Mouse (Mus musculus) forebrain, embryonic 14.5 days (tissue): ENCODE measurements around the gene Fcrl1. TPM values are rescaled to one million over a fixed set of nuclear protein-coding genes. Genes with fewer than 3 reads are reported as not detected.
"Not testable (repeated sequence)": the region's sequence is repeated elsewhere in the genome, so short reads cannot be mapped to it uniquely, and the experiment has no call there.

Experiments
- ATAC-seq: fragments of 200-750 bp; cut with Nextera tagmentation; 2 replicates; pipeline ENCODE4 v1.8.0; 2017; ENCODE audit warnings: mild to moderate bottlenecking, moderate library complexity
- DNase-seq: peaks from one replicate; pipeline ENCODE4 v3.0.0-alpha.2; 2015; ENCODE audit warnings: low spot score
- H3K27ac ChIP-seq: fragments of 300-500 bp; sonication (generic); 2 replicates; pipeline ENCODE4 v1.5.1; 2014; ENCODE audit warnings: low read depth, mild to moderate bottlenecking, control low read depth, low read length, moderate library complexity
- H3K27me3 ChIP-seq: fragments of 300-500 bp; sonication (generic); replicated peaks from 2 replicates; pipeline ENCODE4 v1.6.1; 2014; ENCODE audit warnings: low read length, control low read depth, mixed read lengths; ENCODE audit not compliant: control insufficient read depth, insufficient read depth
- H3K36me3 ChIP-seq: fragments of 300-500 bp; sonication (generic); 2 replicates; pipeline ENCODE4 v1.6.1; 2014; ENCODE audit warnings: low read length, control low read depth; ENCODE audit not compliant: control insufficient read depth, insufficient read depth
- H3K4me1 ChIP-seq: fragments of 300-500 bp; sonication (generic); 2 replicates; pipeline ENCODE4 v1.6.1; 2014; ENCODE audit warnings: antibody characterized with exemption, low read length, control low read depth; ENCODE audit not compliant: control insufficient read depth, insufficient read depth
- H3K4me2 ChIP-seq: fragments of 300-500 bp; sonication (generic); 2 replicates; pipeline ENCODE4 v1.6.1; 2014; ENCODE audit warnings: mild to moderate bottlenecking, control low read depth, low read length
- H3K4me3 ChIP-seq: fragments of 300-500 bp; sonication (generic); 2 replicates; pipeline ENCODE4 v1.5.1; 2014; ENCODE audit warnings: low read depth, low read length, control low read depth
- H3K9ac ChIP-seq: fragments of 300-500 bp; sonication (generic); 2 replicates; pipeline ENCODE4 v1.6.1; 2014; ENCODE audit warnings: mild to moderate bottlenecking, low read length, control low read depth, moderate library complexity
- H3K9me3 ChIP-seq: fragments of 300-500 bp; sonication (generic); replicated peaks from 2 replicates; pipeline ENCODE4 v1.6.1; 2016; ENCODE audit warnings: low read length, control low read depth, mixed read lengths; ENCODE audit not compliant: control insufficient read depth
- WGBS: fragments of 180-500 bp; shearing (Covaris S2); extraction: QIAGEN DNeasy Blood & Tissue Kit; methylation state at CpG from one replicate; pipeline ENCODE4 v1.1.7; 2014; 5-methylcytosine and 5-hydroxymethylcytosine counted together
- polyA plus RNA-seq: library from polyadenylated mRNA; unstranded; fragments of >200 nt; fragmentation: Nextera tagmentation; extraction: Ambion mirVana; gene quantifications from 2 replicates; pipeline ENCODE4 v1.2.1, GENCODE M21; 2014

The Fcrl1 gene
- 0.11 TPM in 1 of 2 replicates, not detected in the other for polyA plus RNA-seq

DNA sequence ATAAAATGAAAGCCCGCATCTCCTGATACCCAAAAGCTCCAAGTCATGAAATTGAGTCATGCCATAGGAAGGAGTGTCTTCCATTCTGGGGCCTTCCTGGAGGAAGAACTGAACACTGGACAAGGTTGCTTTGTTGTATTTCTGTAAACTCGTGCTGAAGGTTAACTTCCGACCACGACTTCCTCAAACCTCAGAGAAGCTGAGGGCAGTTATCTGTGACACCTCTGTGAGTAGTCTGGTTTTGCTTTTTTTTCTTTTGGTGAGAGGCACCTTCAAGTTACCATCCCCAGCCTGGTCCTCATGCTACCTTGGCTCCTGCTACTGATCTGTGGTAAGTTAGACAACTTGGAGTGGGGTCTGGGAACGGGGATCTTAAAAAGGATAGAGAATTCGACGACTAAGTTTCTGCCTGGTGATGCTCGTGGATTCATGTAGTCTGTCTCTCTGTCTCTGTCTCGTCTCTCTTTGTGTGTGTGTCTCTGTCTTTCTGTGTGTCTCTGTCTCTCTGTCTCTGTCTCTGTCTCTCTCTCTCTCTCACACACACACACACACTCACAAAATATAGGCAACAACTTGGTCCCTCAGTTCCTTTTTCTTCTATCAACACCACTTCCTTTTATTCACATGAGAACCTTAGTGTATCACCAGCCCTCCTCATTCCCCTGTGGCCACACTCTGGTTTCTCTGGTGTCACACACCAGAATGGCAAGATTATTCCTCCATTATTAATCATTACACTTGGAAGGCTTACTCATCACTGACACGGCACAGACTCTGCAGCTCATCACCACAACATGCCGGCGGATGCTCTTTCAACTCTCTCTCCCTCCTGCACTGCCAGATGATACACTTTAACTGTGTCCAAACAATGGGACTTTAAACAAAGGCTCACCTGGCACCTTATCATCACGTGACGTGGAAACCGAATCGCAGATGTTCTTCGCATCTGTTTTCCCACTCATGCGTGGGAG is at the start of gene Fcrl1:
Fcrl1 (plus strand) TSS at position 193 of the 971 bp plus-strand sequence.
- H3K4me1 ChIP-seq, result no peaks in the 10 kb centered on the region
- no peak within 1 kb of the TSS for H3K9ac ChIP-seq
- H3K4me2 ChIP-seq, result no peak within 1 kb of the TSS
- no peak within 1 kb of the TSS for H3K27ac ChIP-seq
- no peak for ATAC-seq
- 88% methylated on average over 18 of the region's 18 CpGs for WGBS
- no peaks in the 10 kb centered on the region for H3K36me3 ChIP-seq
- no peak for DNase-seq
- no peaks in the 10 kb centered on the region for H3K9me3 ChIP-seq
- no peak within 1 kb of the TSS for H3K4me3 ChIP-seq
- no peaks in the 10 kb centered on the region for H3K27me3 ChIP-seq

DNA sequence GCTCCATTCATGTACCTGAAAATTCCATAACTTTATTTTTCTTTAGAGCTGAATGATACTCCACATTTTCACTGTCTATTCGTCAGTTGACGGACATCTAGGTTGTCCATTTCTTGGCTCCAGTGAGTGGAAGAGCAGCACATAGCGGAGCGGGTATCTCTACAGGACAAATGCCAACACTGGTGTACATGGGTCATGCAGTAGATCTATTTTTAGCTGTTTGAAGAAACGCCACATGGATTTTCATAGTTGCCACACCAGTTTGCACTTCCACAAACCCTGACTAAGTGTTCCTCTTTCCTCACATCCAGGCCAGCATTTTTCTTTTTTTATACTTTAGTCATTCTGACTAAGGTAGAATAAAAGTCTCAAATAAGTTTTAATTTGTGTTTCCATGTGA is 38.3 kb upstream of the Fcrl1 start:
- ATAC-seq (no peak), DNase-seq (no peak)
- H3K36me3 ChIP-seq, result no peaks in the 10 kb centered on the region
- H3K4me1 ChIP-seq, result no peaks in the 10 kb centered on the region
- no peaks in the 10 kb centered on the region for H3K9me3 ChIP-seq
- H3K9ac ChIP-seq, result no peak overlapping the region
- H3K4me2 ChIP-seq, result no peak overlapping the region
- H3K27ac ChIP-seq, result no peak overlapping the region
- no peak overlapping the region for H3K4me3 ChIP-seq
- H3K27me3 ChIP-seq, result no peaks in the 10 kb centered on the region
- 95% methylated on average over 5 of the region's 5 CpGs for WGBS

DNA sequence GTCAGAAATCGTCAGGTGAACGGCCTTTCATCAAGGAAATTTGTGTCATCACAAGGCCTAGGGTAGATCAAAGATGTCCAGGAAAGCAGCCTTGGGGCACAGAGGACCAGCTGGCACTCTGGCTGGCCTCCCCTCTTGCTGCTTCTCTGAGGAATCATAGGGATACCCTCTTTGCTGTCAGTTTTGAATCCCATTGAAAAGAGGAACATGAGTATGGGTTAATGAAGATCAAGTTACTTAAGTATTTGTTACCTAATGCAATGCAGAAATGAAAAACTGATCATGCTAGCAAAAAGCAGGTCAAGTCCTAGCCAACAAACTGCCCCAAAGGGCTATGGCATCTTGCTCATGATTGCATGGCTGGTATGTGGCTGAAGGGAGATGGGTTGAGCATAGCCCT is 25.2 kb upstream of the Fcrl1 start:
- H3K27ac ChIP-seq, H3K4me3 ChIP-seq, H3K4me1 ChIP-seq, H3K4me2 ChIP-seq, H3K36me3 ChIP-seq, DNase-seq, H3K27me3 ChIP-seq, H3K9ac ChIP-seq, ATAC-seq, H3K9me3 ChIP-seq: not testable (repeated sequence)
- WGBS, result 98% methylated on average over 2 of the region's 2 CpGs

DNA sequence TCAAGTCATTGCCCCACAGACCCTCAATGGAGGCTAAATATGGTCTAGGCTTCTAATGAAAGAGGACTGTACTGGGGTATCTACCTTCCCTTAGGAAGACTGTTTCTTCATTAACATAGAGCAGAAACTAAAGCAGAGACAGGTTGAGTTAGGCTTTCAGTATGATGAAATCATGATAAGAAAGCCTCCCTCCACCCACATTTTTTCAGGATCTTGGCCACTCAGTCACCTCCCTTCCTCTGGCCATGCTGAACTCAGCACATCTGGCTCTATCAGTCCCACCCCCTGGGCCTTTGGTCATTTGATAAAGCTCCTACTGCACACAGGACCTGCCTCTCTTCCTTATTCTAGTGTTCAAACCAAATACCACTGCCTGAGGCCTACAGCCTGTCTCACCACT is 18.6 kb upstream of the Fcrl1 start, which contains the start of gene Cd5l:
Cd5l (plus strand) TSS at position 301 of the 400 bp plus-strand sequence.
- H3K4me2 ChIP-seq, result no peak within 1 kb of the TSS
- ATAC-seq (no peak), DNase-seq (no peak)
- H3K27me3 ChIP-seq, result no peaks in the 10 kb centered on the region
- no peak within 1 kb of the TSS for H3K27ac ChIP-seq
- no peaks in the 10 kb centered on the region for H3K36me3 ChIP-seq
- no peaks in the 10 kb centered on the region for H3K4me1 ChIP-seq
- no peaks in the 10 kb centered on the region for H3K9me3 ChIP-seq
- H3K4me3 ChIP-seq, result no peak within 1 kb of the TSS
- H3K9ac ChIP-seq, result no peak within 1 kb of the TSS

DNA sequence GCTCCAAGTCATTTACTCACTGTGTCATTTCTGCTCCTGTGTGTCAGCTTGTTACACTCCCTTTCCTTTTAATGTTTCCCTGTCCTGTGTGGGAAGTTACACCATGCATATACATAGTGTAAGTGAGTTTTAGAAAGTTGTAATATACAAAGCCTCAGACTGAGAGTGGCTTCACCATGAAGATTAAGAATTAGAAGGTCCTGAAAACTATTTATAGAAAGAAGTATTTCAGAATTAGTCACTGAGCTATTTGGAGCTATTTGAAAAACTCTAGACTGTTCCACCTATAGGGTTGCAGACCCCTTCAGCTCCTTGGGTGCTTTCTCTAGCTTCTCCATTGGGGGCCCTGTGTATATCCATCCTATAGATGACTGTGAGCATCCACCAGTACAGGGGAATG is 17.0 kb upstream of the Fcrl1 start:
- Histone ChIP-seq H3K4me1 (no peaks in the 10 kb centered on the region), H3K27ac (no peak overlapping the region), H3K9ac (no peak overlapping the region), H3K9me3 (no peaks in the 10 kb centered on the region), H3K4me3 (no peak overlapping the region), H3K27me3 (no peaks in the 10 kb centered on the region), H3K36me3 (no peaks in the 10 kb centered on the region), H3K4me2 (no peak overlapping the region)
- no peak for ATAC-seq
- DNase-seq, result no peak

DNA sequence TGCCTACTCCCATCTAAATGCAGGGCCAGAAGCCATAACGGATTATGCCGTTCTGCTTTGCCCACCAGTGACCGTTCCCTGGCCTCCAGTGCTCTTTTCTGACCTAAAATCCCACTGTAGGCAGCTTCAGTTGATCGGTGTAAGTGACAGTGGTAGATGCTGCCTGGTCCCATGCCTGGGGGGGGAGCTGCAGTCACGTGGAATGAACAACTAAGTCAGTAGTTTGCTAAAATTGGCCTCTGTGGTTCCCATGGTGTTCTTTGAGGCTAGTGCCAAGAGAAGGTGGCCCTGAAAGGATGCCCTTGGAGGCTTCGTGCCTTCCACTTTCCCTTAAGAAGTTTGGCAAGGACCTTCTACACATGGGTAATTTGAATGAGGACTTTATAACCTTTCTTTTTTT is 15.7 kb upstream of the Fcrl1 start:
- no peaks in the 10 kb centered on the region for H3K27me3 ChIP-seq
- no peaks in the 10 kb centered on the region for H3K9me3 ChIP-seq
- DNase-seq (no peak), ATAC-seq (no peak)
- H3K4me3 ChIP-seq, result no peak overlapping the region
- H3K4me1 ChIP-seq, result no peaks in the 10 kb centered on the region
- 82% methylated on average over 6 of the region's 6 CpGs for WGBS
- no peak overlapping the region for H3K9ac ChIP-seq
- no peak overlapping the region for H3K27ac ChIP-seq
- H3K36me3 ChIP-seq, result no peaks in the 10 kb centered on the region
- no peak overlapping the region for H3K4me2 ChIP-seq

DNA sequence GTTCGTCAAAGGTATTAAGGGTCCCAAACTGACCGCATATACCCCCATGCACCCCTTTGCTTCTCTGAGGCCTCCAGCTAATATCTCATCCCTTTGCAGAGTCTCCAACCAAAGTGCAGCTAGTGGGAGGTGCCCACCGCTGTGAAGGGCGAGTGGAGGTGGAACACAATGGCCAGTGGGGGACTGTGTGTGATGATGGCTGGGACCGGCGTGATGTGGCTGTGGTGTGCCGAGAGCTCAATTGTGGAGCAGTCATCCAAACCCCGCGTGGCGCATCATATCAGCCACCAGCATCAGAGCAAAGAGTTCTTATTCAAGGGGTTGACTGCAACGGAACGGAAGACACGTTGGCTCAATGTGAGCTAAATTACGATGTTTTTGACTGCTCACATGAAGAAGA is 10.5 kb upstream of the Fcrl1 start:
- Histone ChIP-seq H3K4me3 (no peak overlapping the region), H3K36me3 (no peaks in the 10 kb centered on the region), H3K27ac (no peak overlapping the region), H3K9me3 (no peaks in the 10 kb centered on the region), H3K27me3 (no peaks in the 10 kb centered on the region), H3K9ac (no peak overlapping the region), H3K4me2 (no peak overlapping the region), H3K4me1 (no peaks in the 10 kb centered on the region)
- DNase-seq, result no peak
- 94% methylated on average over 14 of the region's 14 CpGs for WGBS
- no peak for ATAC-seq

DNA sequence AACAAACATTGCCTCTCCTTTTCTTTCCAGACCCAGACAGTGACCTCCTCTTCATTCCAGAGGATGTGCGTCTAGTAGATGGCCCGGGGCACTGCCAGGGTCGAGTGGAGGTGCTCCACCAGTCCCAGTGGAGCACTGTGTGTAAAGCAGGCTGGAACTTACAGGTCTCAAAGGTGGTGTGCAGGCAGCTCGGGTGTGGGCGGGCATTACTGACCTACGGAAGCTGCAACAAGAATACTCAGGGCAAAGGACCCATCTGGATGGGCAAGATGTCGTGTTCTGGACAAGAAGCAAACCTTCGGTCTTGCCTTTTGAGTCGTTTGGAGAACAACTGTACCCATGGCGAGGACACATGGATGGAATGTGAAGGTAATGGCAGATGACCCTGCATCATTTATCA is 8.7 kb upstream of the Fcrl1 start:
- Histone ChIP-seq H3K9me3 (no peaks in the 10 kb centered on the region), H3K27ac (no peak overlapping the region), H3K4me3 (no peak overlapping the region), H3K27me3 (no peaks in the 10 kb centered on the region), H3K36me3 (no peaks in the 10 kb centered on the region), H3K4me1 (no peaks in the 10 kb centered on the region), H3K4me2 (no peak overlapping the region), H3K9ac (no peak overlapping the region)
- ATAC-seq (no peak), DNase-seq (no peak)
- 88% methylated on average over 10 of the region's 10 CpGs for WGBS

DNA sequence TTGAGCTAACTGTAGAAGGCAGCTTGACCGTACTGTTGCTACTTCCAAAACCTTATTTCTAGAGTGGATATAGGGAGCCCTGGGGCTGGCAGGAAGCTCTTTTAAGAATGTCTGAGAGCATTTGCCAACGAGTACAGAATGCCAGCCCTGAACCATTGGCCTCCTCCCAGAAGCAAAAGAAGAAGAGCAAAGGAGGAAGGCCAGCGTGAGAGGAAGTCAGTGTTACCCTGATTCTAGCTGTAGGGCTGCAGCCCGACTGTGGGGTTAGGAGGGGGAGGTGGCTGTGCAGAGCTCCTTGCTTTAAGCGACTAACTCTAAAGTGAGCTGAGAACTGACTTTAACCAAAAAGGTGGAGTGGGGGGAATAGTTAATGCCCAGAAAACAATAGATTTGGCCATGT is 7.0 kb upstream of the Fcrl1 start:
- H3K4me1 ChIP-seq, result no peaks in the 10 kb centered on the region
- no peak overlapping the region for H3K4me2 ChIP-seq
- ATAC-seq (no peak), DNase-seq (no peak)
- H3K9me3 ChIP-seq, result no peaks in the 10 kb centered on the region
- no peak overlapping the region for H3K27ac ChIP-seq
- H3K36me3 ChIP-seq, result no peaks in the 10 kb centered on the region
- H3K4me3 ChIP-seq, result no peak overlapping the region
- H3K27me3 ChIP-seq, result no peaks in the 10 kb centered on the region
- WGBS, result 83% methylated on average over 5 of the region's 5 CpGs
- H3K9ac ChIP-seq, result no peak overlapping the region
